Mouse (Mus musculus) cerebellum, adult 8-10 months (tissue): ENCODE data around the gene Spdye4c.

ENCODE experiments used
- DNase-seq: peaks from one replicate; pipeline ENCODE4 v3.0.0; 2022

Gene Spdye4c

DNA sequence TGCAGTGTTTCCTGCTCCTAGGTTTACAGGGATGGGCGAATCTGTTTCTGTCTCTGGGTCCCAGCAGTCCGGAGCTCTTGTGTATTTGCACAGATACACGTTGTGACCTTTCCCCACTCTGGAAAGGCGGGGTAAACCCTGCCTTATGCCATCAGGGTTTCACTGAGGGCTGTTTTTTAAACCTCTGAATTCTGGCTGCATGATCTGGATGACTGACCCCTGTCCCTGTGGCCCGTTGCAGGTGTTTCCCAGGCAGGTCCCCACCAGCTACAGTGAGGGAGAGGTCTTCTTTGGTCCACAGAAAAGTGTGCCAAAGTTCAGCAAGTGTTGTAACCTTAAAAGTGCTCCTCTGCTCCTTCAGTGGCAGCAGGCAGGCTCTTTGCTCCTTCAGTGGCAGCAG, 18.3 kb downstream of the Spdye4c start:
- no peak for DNase-seq

GRCm38 (mm10) chr2:128611178-128611577, 20.2 kb downstream of the Spdye4c start:
- no peak for DNase-seq

- no peak for DNase-seq
These were observed 21.3 kb downstream of the Spdye4c start for GRCm38 (mm10) chr2:128612275-128612674.

DNA sequence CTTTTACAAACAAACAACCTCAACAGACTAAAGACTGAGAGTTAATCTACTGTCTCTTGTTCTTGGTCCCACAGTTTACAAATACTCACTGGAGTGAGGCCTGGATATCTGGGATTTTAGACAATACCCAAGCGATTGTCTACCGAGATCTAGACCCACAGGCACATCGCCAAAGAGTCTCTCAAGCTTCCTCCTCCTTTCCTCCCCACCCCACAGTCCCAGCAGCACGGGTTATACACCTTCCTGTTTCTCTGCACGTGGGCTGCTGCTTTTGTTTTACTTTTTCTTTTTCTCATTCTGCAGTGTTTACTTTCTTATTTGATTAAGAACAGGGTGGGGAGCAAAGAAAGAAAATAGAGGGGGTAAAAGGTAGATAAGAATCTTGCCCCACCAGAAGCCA, 22.4 kb downstream of the Spdye4c start:
- no peak for DNase-seq

GRCm38 (mm10) chr2:128615366-128615765, 24.4 kb downstream of the Spdye4c start:
- no peak for DNase-seq

- DNase-seq, result no peak
These were observed 29.6 kb downstream of the Spdye4c start for GRCm38 (mm10) chr2:128620578-128620977.
